Mouse (Mus musculus): ENCODE measurements around the gene Gm3269.
"Not testable (repeated sequence)": the region's sequence is repeated elsewhere in the genome, so short reads cannot be mapped to it uniquely, and the experiment has no call there.

The Gm3269 gene

DNA sequence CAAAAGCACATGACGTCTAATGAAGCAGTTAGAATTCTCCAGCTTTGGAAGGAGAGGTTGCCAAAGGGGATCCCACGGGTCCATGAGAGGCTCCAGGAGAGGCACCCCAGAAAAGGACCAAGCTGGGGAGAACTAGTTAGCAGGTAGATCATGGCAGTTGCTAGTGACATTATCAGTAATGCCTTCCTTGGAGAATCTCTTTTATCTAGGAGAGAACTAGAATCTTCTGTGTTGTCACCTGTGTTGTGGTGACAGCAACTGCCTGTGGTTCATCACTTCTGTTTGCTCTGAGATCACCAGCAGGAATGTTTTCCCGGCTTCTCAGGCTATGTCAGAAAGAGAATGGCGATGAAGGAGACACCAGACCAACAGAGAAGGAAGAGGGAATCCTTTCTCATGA lies at the start of gene Gm3269:
Gm3269 (plus strand) TSS at position 301 of the 400 bp plus-strand sequence.
- not testable (repeated sequence) for DNase-seq (ENCODE audit: low read depth, low spot score)

DNA sequence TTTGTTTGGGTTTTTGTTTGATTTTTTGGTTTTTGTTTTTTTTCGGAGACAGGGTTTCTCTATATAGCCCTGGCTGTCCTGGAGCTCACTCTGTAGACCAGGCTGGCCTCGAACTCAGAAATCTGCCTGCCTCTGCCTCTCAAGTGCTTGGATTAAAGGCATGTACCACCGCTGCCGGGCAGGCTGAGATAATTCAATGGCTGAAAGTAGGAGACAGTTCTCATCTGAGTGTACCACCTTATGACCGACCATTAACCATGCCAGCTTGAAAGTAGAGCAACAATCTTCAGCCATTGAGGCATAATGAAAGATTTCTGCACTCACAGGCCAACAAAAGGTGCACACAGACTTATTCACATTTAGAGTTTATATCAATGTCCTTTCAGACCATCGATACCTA lies 31.5 kb upstream of the Gm3269 start:
- not testable (repeated sequence) for DNase-seq (ENCODE audit: low read depth, low spot score)

- DNase-seq (ENCODE audit: low read depth, low spot score) = not testable (repeated sequence)
Observed at GRCm38 (mm10) chr14:4821950-4822349, 16.0 kb upstream of the Gm3269 start.

GRCm38 (mm10) chr14:4855299-4855980 lies 17.5 kb downstream of the Gm3269 start, which contains the start of gene Gm3264:
Gene Gm3264 (plus strand): TSS chr14:4855576.
- peak; percentile 1 for DNase-seq (ENCODE audit: low read depth, low spot score)

DNA sequence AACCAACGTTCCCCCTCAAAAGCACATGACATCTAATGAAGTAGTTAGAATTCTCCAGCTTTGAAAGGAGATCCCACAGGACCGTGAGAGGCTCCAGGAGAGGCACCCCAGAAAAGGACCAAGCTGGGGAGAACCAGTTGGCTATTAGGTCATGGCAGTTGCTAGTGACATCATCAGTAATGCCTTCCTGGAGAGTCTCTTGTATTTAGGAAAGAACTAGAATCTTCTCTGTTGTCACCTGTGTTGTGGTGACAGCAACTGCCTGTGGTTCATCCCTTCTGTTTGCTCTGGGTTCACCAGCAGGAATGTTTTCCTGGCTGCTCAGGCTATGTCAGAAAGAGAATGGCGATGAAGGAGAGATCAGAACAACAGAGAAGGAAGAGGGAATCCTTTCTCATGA lies 54.2 kb downstream of the Gm3269 start, which contains the start of gene Gm3278:
Gm3278 (plus strand) TSS at position 301 of the 400 bp plus-strand sequence.
- not testable (repeated sequence) for DNase-seq (ENCODE audit: low read depth, low spot score)

All from ZHBTc4 (cell line).